In genomic region chr4:102972071-102972470, GRCm38 (mm10) we compare ENCODE assay signal across 28 mouse cellular contexts. TPM values are rescaled to one million over a fixed set of nuclear protein-coding genes. Genes with fewer than 3 reads are reported as not detected.
"Had no signal": no experiment of that assay in that cellular context is flagged by ENCODE, and none has a peak within 500 bp of the region (broad histone marks: within the 10 kb centered on the region; RNA-seq: fewer than 3 reads in every experiment).

No protein-coding gene starts in this region.

- H3K9me3 ChIP-seq: midbrain, embryonic 10.5 days; midbrain, embryonic 12.5 days; neural tube, embryonic 13.5 days; neural tube, embryonic 15.5 days had no signal

- H3K27ac ChIP-seq: liver, embryonic 14.5 days; midbrain, embryonic 10.5 days; midbrain, embryonic 12.5 days; neural tube, embryonic 13.5 days; neural tube, embryonic 15.5 days had no signal

- H3K4me2 ChIP-seq: lung, embryonic 14.5 days; midbrain, embryonic 12.5 days; neural tube, embryonic 13.5 days; neural tube, embryonic 15.5 days had no signal

- H3K36me3 ChIP-seq: midbrain, embryonic 10.5 days; midbrain, embryonic 12.5 days had no signal

- H3K4me3 ChIP-seq: midbrain, embryonic 10.5 days; midbrain, embryonic 12.5 days; myocyte; neural tube, embryonic 13.5 days; neural tube, embryonic 15.5 days had no signal

- H3K4me1 ChIP-seq: neural tube, embryonic 13.5 days; neural tube, embryonic 15.5 days had no signal

- H3K27me3 ChIP-seq: neural tube, embryonic 15.5 days had no signal

- DNase-seq: lung, adult 18-20 months; lung, embryonic 14.5 days; lung, postnatal 10 days; lung, postnatal 4 days; midbrain, embryonic 14.5 days; retina, postnatal 1 day; right cerebral cortex, adult 18-20 months; right cerebral cortex, postnatal 25 days; right cerebral cortex, postnatal 4 days; spleen, adult 18-20 months; thymus, adult 18-20 months; thymus, postnatal 14 days; thymus, postnatal 4 days had no signal

- ATAC-seq: midbrain, embryonic 16.5 days had no signal

- H3K9ac ChIP-seq: liver, embryonic 14.5 days; lung, embryonic 14.5 days; midbrain, embryonic 12.5 days; neural tube, embryonic 13.5 days; neural tube, embryonic 15.5 days had no signal

RNA-seq across cellular contexts. Expression of gene Tctex1d1, which starts 6.3 kb away (rescaled TPM):
- total RNA-seq: megakaryocyte-erythroid progenitor cell, adult 5-6 weeks had no signal
- polyA plus RNA-seq: midbrain, embryonic 12.5 days; myocyte; small intestine, adult 2 months had no signal

RNA-seq across cellular contexts. Expression of gene Insl5, which starts 54.6 kb away (rescaled TPM):
- total RNA-seq: megakaryocyte-erythroid progenitor cell, adult 5-6 weeks had no signal
- polyA plus RNA-seq: liver, embryonic 14.5 days; liver, embryonic 16.5 days; lung, embryonic 14.5 days; lung, embryonic 16.5 days; midbrain, embryonic 12.5 days; midbrain, embryonic 14.5 days; myocyte; neural tube, embryonic 11.5 days; small intestine, adult 2 months; stomach, embryonic 14.5 days; stomach, embryonic 16.5 days; urinary bladder, adult 2 months had no signal
